Mouse (Mus musculus): ENCODE measurements around the gene Cdr2. TPM values are rescaled to one million over a fixed set of nuclear protein-coding genes. Genes with fewer than 3 reads are reported as not detected.
"Not testable (repeated sequence)": the region's sequence is repeated elsewhere in the genome, so short reads cannot be mapped to it uniquely, and the experiment has no call there.

Gene Cdr2
- 1 to 10 TPM; 9.5 to 9.8 TPM for total RNA-seq (2021)
- long read RNA-seq, experiment 1, transcript Cdr2-201 (5 exons, 2,525 nt): major isoform, 16 of 21 reads
- long read RNA-seq, experiment 1, partial matches to known transcripts: 1 of 21 reads
- long read RNA-seq, experiment 1, other reads (novel, unspliced or antisense): 3 of 21 reads
- long read RNA-seq, experiment 2, partial matches to known transcripts: 0 of 4 reads
- long read RNA-seq, experiment 2, other reads (novel, unspliced or antisense): 0 of 4 reads

DNA sequence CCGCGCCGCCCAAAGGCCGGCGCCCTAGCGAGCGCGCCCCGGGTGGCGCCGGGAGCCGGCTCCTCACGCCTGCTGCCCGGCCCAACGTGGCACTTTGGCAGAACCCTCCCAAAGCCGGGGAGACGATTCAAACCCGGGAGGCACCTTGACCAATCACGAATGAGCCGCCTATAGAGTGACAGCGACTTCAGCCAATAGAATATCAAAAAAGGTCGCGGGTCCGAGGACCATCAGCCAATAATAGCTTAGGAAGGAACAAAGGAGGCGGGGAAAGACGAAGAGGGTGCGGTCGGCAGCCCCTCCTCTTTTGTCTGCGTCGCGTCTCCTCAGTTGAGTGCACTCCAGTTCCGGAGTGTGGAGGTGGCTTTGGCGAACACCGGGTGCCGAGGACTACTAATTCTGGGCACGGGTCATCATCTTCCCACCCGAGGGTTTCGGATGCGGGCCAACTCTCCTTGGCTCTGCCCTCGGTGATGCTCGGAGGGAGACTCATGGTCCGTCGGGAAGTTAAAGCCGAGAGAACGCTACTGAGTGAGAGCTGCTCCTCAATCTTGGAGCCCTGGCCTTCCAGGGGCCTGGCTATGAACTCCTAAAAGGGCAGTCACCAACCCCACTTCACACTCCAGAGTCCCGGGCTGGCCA, at the start of gene Cdr2, which contains the start of gene Mfsd13b:
Cdr2 (minus strand) TSS at position 113 of the 642 bp plus-strand sequence.
Mfsd13b (plus strand) TSS at position 310 of the 642 bp plus-strand sequence.
- TF ChIP-seq CTCF (IDR thresholded peaks at IDR 0.05): no peak
- peak; percentile 94 for DNase-seq (ENCODE audit: extremely low spot score in 1 of 2, low spot score in 2 of 2)
- Histone ChIP-seq H3K27ac (peak within 1 kb of the TSS; percentile 50; the same call in 1 of the 2 replicates), H3K4me3 (peak within 1 kb of the TSS; percentile 66)
- intact Hi-C loops (cut with DNase I): loop anchor here (5.0 kb wide), 1 partner anchor 50 kb away; the partner anchor contains the start of gene Mettl9

DNA sequence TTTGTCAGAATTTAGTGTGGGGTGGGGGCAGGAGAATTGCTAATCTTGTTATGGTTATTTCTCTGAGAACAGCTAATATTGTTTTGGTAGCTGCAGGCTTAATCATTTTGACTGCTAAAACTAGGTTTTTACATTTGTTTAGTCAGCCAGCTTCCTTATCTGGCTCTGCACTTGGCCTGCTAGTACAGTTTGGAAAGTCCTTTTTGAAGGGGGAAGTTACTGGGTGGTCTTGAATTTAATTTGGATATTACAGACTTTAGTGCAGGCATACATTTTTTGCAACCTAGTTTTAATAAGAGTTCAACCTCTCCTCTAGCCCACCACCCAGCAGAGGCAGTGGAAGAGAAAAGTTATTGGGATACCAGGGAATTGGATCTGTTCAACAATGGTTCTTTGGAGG, 47.8 kb upstream of the Cdr2 start:
- intact Hi-C loops (cut with DNase I): loop anchor here (5.0 to 10.0 kb wide), 3 partner anchors 48 to 395 kb away; partner anchors contain the start of genes Cdr2, Mfsd13b and Uqcrc2
- not testable (repeated sequence) for H3K4me3 ChIP-seq; DNase-seq (ENCODE audit: extremely low spot score in 1 of 2, low spot score in 2 of 2); H3K27ac ChIP-seq

DNA sequence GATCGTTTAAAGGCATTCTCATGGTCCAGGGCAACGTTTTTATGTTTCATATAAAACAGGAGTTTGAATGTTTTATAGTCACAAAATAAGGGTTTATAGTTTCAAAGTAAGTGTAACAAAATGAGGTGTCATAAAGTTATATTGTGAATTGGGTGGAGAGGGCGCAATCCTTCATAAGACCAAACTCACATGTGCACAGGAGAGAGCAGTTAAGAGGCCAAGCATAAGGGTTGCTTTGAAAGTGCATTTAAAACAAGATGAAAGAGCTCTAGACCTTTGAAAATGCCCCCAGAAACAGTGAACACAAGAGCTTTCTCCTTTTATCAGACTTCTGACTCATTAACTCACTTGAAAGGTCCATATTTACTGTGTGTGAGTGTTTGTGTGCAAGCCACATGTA, 44.2 kb upstream of the Cdr2 start:
- intact Hi-C loops (cut with DNase I): no loop called here
- no peak for DNase-seq (ENCODE audit: extremely low spot score in 1 of 2, low spot score in 2 of 2)
- no peak for TF ChIP-seq CTCF (IDR thresholded peaks at IDR 0.05)
- H3K4me3 ChIP-seq: no peak overlapping the region
- H3K27ac ChIP-seq: no peak overlapping the region

DNA sequence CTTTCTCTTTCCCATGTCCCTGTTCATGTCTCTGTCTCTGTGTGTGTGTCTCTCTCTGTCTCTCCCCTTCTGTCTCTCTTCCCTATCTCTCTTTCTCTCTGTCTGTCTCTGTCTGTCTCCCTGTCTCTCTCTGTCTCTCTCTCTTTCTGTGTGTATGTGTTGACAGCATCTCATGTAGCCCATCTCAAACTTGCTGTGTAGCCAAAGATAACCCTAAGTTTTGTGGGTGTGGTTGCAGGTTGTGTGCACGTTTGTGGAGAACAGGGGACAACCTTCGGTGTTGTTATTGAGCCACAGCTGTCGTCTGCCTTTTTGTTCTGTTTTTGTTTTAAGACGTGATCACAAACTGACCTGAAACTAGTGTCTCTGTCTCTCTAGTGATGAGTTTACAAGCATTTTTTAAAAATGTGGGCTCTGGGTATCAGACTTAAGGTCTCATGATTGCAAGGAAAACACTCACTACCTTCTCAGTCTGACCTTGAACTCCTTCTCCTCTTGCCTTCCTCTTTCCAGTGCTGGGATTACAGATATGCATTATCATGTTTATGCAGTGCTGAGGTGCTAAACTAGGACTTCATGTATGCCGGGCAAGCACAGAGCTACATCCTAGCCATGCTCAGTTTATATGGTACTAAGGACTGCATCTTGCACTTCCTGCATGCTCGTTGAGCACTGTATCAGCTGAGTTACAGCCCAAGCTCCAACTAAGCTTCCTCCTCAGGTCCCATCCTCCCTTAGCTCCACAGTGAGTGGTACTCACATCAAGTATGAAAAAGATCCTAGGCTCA, 43.3 kb upstream of the Cdr2 start:
- intact Hi-C loops (cut with DNase I): no loop called here
- H3K4me3 ChIP-seq: no peak overlapping the region

DNA sequence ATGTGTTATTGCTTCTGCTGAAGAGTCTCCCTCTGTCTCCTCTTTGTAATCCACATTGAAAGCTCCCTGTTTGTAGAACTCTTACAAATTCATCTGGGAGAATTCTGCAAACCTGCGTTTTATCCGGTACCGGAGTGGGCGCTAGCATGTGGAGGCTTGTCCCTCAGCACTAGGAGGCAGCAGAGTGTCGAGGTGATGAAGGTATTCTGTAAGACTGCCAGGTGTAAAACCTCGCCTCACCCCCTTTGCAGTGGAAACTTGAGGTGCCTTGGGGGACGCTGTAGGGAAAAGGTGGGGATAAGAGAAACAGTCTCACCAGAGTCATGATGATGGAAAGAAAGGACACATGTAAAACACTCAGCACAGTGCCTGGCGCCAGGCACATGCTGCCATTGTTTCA, 38.2 kb upstream of the Cdr2 start:
- DNase-seq (ENCODE audit: extremely low spot score in 1 of 2, low spot score in 2 of 2): peak; percentile 17

More for the DNA sequence above, 43.3 kb upstream of the Cdr2 start:
- H3K27ac ChIP-seq: no peak overlapping the region
- TF ChIP-seq CTCF (IDR thresholded peaks at IDR 0.05): no peak
- no peak for DNase-seq (ENCODE audit: extremely low spot score in 1 of 2, low spot score in 2 of 2)

DNA sequence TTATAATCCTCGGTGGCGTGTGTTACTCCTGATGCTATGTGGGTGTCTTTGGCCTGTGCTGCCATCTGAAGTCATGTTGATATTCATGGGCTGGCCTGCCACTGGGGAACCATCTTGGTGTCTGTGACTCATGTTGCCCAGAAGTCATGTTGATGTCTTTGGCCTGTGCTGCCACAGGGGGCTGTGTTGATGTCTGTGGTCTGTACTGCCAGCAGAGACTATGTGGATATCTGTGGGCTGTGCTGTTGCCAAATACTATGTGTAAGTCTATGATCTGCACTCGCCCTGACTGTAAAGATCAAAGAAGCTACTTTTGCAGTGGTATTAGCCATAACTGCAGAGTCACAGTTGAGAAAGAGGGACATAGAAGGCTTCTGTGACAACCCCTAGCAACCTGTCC, 36.7 kb upstream of the Cdr2 start:
- no peak overlapping the region for H3K27ac ChIP-seq
- intact Hi-C loops (cut with DNase I): no loop called here
- no peak overlapping the region for H3K4me3 ChIP-seq
- no peak for DNase-seq (ENCODE audit: extremely low spot score in 1 of 2, low spot score in 2 of 2)
- no peak for TF ChIP-seq CTCF (IDR thresholded peaks at IDR 0.05)

More for the DNA sequence above, 38.2 kb upstream of the Cdr2 start:
- Histone ChIP-seq H3K4me3 (no peak overlapping the region), H3K27ac (no peak overlapping the region)
- TF ChIP-seq CTCF (IDR thresholded peaks at IDR 0.05): peak; percentile 31
- intact Hi-C loops (cut with DNase I): no loop called here

DNA sequence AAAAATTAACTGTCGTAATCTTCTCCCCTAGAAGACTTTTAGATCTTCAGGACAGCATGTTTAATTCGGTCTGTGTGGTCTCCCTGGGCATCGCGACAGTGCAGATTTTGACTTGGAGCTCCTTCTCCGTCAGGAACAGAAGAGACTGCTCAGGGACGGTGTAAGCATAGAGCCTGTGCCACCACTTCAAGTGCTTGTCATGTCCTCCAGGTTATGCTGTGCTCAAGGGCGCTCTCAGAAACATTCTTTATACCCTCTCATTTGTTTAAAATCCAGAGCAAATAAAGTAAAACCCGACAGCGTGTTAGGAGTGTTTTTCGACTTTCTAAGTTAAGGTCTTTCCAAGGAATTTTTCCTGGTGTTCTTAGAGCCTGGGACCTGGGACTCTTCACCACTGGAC, 32.4 kb upstream of the Cdr2 start:
- no peak for DNase-seq (ENCODE audit: extremely low spot score in 1 of 2, low spot score in 2 of 2)
- intact Hi-C loops (cut with DNase I): no loop called here
- no peak for TF ChIP-seq CTCF (IDR thresholded peaks at IDR 0.05)
- Histone ChIP-seq H3K4me3 (no peak overlapping the region), H3K27ac (no peak overlapping the region)

DNA sequence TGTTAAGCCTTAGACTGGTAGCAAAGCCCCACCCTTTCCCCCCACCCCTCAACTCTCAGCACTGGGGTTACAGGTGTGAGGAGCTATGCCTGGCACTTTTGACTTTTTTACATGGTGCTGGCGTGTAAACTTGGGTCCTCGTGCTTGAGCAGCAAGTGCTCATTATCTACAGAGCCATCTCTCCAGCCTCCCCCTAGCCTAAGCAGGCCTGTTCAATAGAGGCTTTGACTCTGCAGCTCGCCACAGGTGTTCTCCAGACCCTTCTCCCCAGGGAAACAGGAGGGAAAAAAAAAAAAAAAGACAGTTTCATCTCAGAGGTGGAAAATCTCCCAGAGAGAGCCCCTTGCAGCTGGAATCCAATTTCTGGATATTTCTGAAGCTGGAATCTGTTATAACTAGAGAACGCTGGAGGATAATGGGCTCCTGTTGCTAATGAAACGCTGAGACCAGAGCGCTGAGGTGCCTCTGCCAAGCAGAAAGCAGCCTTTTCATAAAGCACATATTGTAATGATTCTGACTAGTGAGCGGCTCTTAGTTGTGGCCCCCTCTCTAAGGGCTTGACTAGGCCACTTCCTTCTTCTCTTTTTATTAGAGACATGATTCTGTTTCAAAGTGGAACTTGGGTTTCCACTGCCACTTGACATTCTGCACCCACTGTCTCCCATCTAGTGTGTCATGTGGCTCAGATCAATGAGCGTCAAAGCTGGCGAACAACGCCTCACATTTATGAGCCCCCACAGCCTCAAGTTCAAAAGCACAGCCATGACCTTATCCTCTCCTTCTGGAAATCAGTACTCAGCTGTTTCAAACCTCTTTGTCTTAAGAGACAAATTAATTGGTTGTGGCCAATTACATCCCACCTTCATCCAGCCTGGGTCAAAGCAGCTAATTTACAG, 29.9 kb upstream of the Cdr2 start:
- no peak for DNase-seq (ENCODE audit: extremely low spot score in 1 of 2, low spot score in 2 of 2)
- H3K27ac ChIP-seq: no peak overlapping the region
- TF ChIP-seq CTCF (IDR thresholded peaks at IDR 0.05): no peak
- no peak overlapping the region for H3K4me3 ChIP-seq
- intact Hi-C loops (cut with DNase I): no loop called here

DNA sequence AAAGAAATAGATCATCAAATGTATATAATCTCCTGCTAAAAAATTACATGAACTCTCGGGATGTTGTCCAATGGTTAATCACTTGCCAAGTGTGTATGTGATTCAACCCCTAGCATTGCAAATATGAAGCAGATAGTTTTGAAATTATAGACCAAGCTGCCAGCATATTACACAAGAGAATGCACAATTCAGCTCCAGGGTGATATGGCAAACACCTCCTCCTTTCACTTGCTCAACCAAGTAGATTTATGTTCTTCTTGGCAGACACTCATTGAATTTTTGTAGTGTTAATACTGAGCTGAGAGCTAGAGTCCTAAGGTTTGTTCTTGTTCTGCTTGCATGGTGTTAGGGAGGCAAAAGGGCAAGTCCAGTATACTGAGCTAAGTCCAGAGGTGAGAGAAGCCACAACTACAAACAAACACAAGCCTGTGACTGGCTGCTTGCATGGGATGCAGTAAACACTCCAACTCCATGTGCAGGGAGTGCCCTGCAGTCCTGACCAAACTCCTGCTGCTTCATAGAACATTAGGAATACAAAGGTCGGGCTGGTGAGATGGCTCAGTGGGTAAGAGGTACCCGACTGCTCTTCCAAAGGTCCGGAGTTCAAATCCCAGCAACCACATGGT, 21.8 kb upstream of the Cdr2 start:
- intact Hi-C loops (cut with DNase I): no loop called here
- no peak for TF ChIP-seq CTCF (IDR thresholded peaks at IDR 0.05)

DNA sequence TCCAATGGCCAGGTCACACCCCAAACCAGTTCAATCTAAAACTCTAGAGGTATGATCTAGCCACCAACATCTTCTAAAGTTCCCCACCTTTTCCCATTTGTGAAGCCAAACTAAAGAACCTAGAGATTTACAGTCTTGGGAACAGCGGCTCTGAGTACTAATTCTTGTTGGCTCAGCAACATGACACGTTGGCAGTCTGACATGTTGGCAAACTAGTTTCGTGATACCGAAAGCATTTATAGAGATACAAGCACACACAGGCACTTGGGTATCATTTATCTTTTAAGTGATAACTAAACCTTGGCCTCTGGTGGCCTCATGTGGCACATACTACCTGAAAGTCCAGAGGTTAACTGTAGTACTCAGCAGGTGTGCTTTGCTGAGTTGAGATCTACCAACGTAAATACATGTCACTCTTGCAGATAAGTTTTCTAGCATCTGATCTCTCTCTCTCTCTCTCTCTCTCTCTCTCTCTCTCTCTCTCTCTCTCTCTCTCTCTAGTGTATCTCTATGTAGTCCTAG, 20.4 kb upstream of the Cdr2 start:
- no peak overlapping the region for H3K4me3 ChIP-seq
- H3K27ac ChIP-seq: no peak overlapping the region
- intact Hi-C loops (cut with DNase I): no loop called here
- no peak for DNase-seq (ENCODE audit: extremely low spot score in 1 of 2, low spot score in 2 of 2)
- no peak for TF ChIP-seq CTCF (IDR thresholded peaks at IDR 0.05)

More for the DNA sequence above, 21.8 kb upstream of the Cdr2 start:
- H3K27ac ChIP-seq: no peak overlapping the region
- DNase-seq (ENCODE audit: extremely low spot score in 1 of 2, low spot score in 2 of 2): no peak
- H3K4me3 ChIP-seq: no peak overlapping the region

Data from left cerebral cortex, adult 2 months (tissue).